In the genomic region with DNA sequence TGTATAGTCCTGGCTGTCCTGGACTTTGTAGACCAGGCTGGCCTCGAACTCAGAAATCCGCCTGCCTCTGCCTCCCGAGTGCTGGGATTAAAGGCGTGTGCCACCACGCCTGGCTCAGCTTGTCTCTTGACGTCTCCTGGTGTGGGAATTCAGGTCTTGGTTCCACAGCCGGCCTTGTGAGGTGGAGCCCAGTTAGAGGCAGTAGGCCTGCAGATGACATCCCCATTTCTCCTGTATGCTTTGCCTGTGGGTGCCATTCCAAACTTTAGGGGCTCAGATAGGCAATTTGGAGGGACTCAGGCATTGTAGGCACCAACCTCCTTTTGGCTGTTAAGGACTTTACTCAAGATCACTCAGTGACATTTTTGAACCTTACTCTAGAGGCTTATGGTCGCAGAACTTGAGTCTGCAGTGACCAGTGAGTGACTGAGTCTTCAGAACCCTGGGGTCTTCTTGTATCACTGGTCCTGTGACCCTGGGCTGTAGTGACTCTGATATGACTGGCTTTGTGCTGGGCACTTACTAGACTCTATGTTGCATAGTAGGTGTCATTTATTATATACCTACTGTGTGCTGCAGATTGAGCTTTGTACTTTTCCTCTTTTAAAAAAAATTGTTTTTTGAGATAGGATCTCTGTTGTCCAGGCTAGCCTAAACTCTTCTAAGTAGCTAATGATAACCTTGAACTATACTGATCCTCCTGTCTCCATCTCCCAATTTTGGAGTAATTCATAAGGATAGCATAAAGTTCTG, we compare ENCODE assay signal across 13 mouse cellular contexts. TPM values are rescaled to one million over a fixed set of nuclear protein-coding genes. Genes with fewer than 3 reads are reported as not detected.
DNase-seq lines count a peak whose midpoint lies in the region; ATAC-seq and TF ChIP-seq lines count a peak whose summit lies in the region.
"Had no signal": no experiment of that assay in that cellular context is flagged by ENCODE, and none has a peak within 500 bp of the region (broad histone marks: within the 10 kb centered on the region; RNA-seq: fewer than 3 reads in every experiment).

No protein-coding gene starts in this region.

- peaks cover 13% of the 10 kb centered on the region for H3K4me1 ChIP-seq in heart, embryonic 16.5 days (ENCODE audit: control insufficient read depth, insufficient read depth, low read length)
- H3K4me1 ChIP-seq in heart, adult 2 months (ENCODE audit: control insufficient read depth, insufficient read depth, low read length), result peaks cover 5% of the 10 kb centered on the region
- H3K4me1 ChIP-seq in lung, adult 2 months (ENCODE audit: control insufficient read depth, insufficient read depth, low read length), result peaks cover 4% of the 10 kb centered on the region; the same call in 1 of the 2 replicates
- no peaks in the 10 kb centered on the region for H3K4me1 ChIP-seq in lung, postnatal 0 days (ENCODE audit: insufficient read depth, low read depth, low read length)

- no peak for TF ChIP-seq CTCF in heart, adult 2 months (IDR thresholded peaks at IDR 0.05)
- TF ChIP-seq CTCF in lung, adult 2 months (IDR thresholded peaks at IDR 0.05; ENCODE audit: insufficient read depth, low read length), result no peak
- TF ChIP-seq CTCF in lung, postnatal 0 days (IDR thresholded peaks at IDR 0.05), result no peak

- no peak for TF ChIP-seq EP300 in heart, adult 2 months (IDR thresholded peaks at IDR 0.05; ENCODE audit: insufficient read depth, low read depth, low read length)
- no peak for TF ChIP-seq EP300 in lung, postnatal 0 days (IDR thresholded peaks at IDR 0.05)

- intact Hi-C loops in heart, adult 2 months (cut with DNase I), result loop anchor here (10.0 kb wide), 1 partner anchor 356 kb away; no protein-coding TSS in a partner anchor

- TF ChIP-seq POLR2A in heart, adult 2 months (IDR thresholded peaks at IDR 0.05; ENCODE audit: insufficient read depth, low read depth, low read length), result no peak
- TF ChIP-seq POLR2A in lung, adult 2 months (IDR thresholded peaks at IDR 0.05; ENCODE audit: borderline replicate concordance, extremely low read depth, low read depth, low read length), result no peak

- no peak for ATAC-seq in heart, embryonic 16.5 days (replicated peaks; ENCODE audit: extremely low read depth, insufficient read depth, low FRiP score)
- no peak for ATAC-seq in lung, postnatal 0 days
- no peak for ATAC-seq in megakaryocyte progenitor cell, adult 5-6 weeks (replicated peaks; ENCODE audit: poor library complexity)

- DNase-seq in adrenal gland, adult (ENCODE audit: inconsistent age in 2 of 2, low spot score in 1 of 2), result peak; percentile 44 to 75
- DNase-seq in adrenal gland, postnatal 36 days, result no peak
- no peak for DNase-seq in heart, adult 2 months
- no peak for DNase-seq in lung, adult 2 months
- no peak for DNase-seq in lung, postnatal 0 days (ENCODE audit: low spot score)
- DNase-seq: cerebellum, adult 18-20 months; gastrocnemius, postnatal 10 days; liver, embryonic 13.5 days had no signal

- H3K27ac ChIP-seq in heart, embryonic 16.5 days (ENCODE audit: low read length), result no peak overlapping the region
- H3K27ac ChIP-seq in heart, adult 2 months, result no peak overlapping the region
- H3K27ac ChIP-seq in lung, postnatal 0 days (ENCODE audit: low read length), result no peak overlapping the region
- H3K27ac ChIP-seq in macrophage, result no peak overlapping the region
- H3K27ac ChIP-seq: liver, embryonic 13.5 days had no signal

- peak overlapping the region; percentile 78 for H3K4me2 ChIP-seq in heart, embryonic 16.5 days (ENCODE audit: low read depth, low read length)
- no peak overlapping the region for H3K4me2 ChIP-seq in lung, postnatal 0 days (replicated peaks; ENCODE audit: low read depth, low read length)

- H3K4me3 ChIP-seq in heart, embryonic 16.5 days (ENCODE audit: low read length), result no peak overlapping the region; the same call in 1 of the 2 replicates
- H3K4me3 ChIP-seq in heart, adult 2 months, result no peak overlapping the region
- H3K4me3 ChIP-seq in lung, adult 2 months (replicated peaks; ENCODE audit: extremely low read depth, low read depth, low read length), result peak overlapping the region; percentile 14
- no peak overlapping the region for H3K4me3 ChIP-seq in lung, postnatal 0 days (ENCODE audit: low read depth, low read length)
- peak overlapping the region; percentile 67 for H3K4me3 ChIP-seq in macrophage (ENCODE audit: inconsistent target)

- WGBS in heart, embryonic 16.5 days, result 89% methylated on average over 8 of the region's 8 CpGs
- WGBS in heart, adult 2 months, result 92% methylated on average over 8 of the region's 8 CpGs
- WGBS in lung, adult 2 months, result 90% methylated on average over 8 of the region's 8 CpGs
- 93% methylated on average over 8 of the region's 8 CpGs for WGBS in lung, postnatal 0 days
- WGBS in macrophage (ENCODE audit: missing documents), result 56% methylated on average over 8 of the region's 8 CpGs

- H3K9ac ChIP-seq in heart, embryonic 16.5 days (ENCODE audit: low read length), result 0 out of 2 replicates have a peak overlapping the region, but pooled peaks have one; percentile 17
- no peak overlapping the region for H3K9ac ChIP-seq in heart, adult 2 months (ENCODE audit: low read depth, low read length)
- H3K9ac ChIP-seq in lung, postnatal 0 days (replicated peaks; ENCODE audit: low read depth), result no peak overlapping the region

- no peaks in the 10 kb centered on the region for H3K27me3 ChIP-seq in heart, embryonic 16.5 days (ENCODE audit: control insufficient read depth, insufficient read depth, low read length)
- no peaks in the 10 kb centered on the region for H3K27me3 ChIP-seq in heart, adult 2 months (ENCODE audit: control insufficient read depth, insufficient read depth, low read length)
- no peaks in the 10 kb centered on the region for H3K27me3 ChIP-seq in lung, postnatal 0 days (replicated peaks; ENCODE audit: insufficient read depth, low read length)

- 0 out of 2 replicates have a peak, but pooled peaks cover 2% of the 10 kb centered on the region for H3K36me3 ChIP-seq in heart, embryonic 16.5 days (ENCODE audit: control insufficient read depth, insufficient read depth)
- no peaks in the 10 kb centered on the region for H3K36me3 ChIP-seq in heart, adult 2 months (ENCODE audit: control insufficient read depth, insufficient read depth, low read length)
- H3K36me3 ChIP-seq in lung, postnatal 0 days (ENCODE audit: insufficient read depth, low read length), result no peaks in the 10 kb centered on the region
- peaks cover 20% of the 10 kb centered on the region for H3K36me3 ChIP-seq in macrophage (ENCODE audit: inconsistent target)
- H3K36me3 ChIP-seq: liver, embryonic 13.5 days had no signal

- no peaks in the 10 kb centered on the region for H3K9me3 ChIP-seq in heart, embryonic 16.5 days (replicated peaks; ENCODE audit: control insufficient read depth, low read length)
- no peaks in the 10 kb centered on the region for H3K9me3 ChIP-seq in lung, postnatal 0 days (ENCODE audit: low read length)
- H3K9me3 ChIP-seq: liver, embryonic 13.5 days had no signal

- H3K79me2 ChIP-seq in heart, adult 2 months (replicated peaks; ENCODE audit: control insufficient read depth, insufficient read depth, low read length), result no peaks in the 10 kb centered on the region
- H3K79me2 ChIP-seq in macrophage (ENCODE audit: inconsistent target), result peaks cover 59% of the 10 kb centered on the region

RNA-seq across cellular contexts. Expression of a gene that starts 1.3 kb away (rescaled TPM):
- total RNA-seq in adrenal gland, postnatal 36 days (2021), result 100 to 1,000 TPM; 220 to 225 TPM
- 36.7 and 38.5 TPM in 2 replicates for polyA plus RNA-seq in heart, embryonic 16.5 days (2015; fragmentation: Nextera tagmentation; extraction: Ambion mirVana)
- total RNA-seq in heart, adult 2 months (2021), result 10 to 100 TPM; 10.3 to 10.8 TPM
- 18.6 and 19.8 TPM in 2 replicates for polyA plus RNA-seq in heart, adult 2 months (2012; rRNA removed)
- polyA plus RNA-seq in lung, adult 2 months (2012; rRNA removed), result 50.9 and 70.4 TPM in 2 replicates
- polyA plus RNA-seq in lung, postnatal 0 days (2015; fragmentation: Nextera tagmentation; extraction: Ambion mirVana), result 23.6 and 26.6 TPM in 2 replicates
- total RNA-seq in macrophage (2018; cell fraction: chromatin; rRNA removed), result 10 to 100 TPM in 1 of 26 experiments, 1 to 10 TPM in 25; 1.3 to 10.9 (median 3.9) TPM
- 100 to 1,000 TPM; 104 to 194 (median 135) TPM for total RNA-seq in macrophage (2018; cell fraction: cytosol; rRNA removed)
- 100 to 1,000 TPM in 2 of 26 experiments, 10 to 100 TPM in 24; 18.2 to 115 (median 67.3) TPM for total RNA-seq in macrophage (2018; cell fraction: nucleus; rRNA removed)
- 127 to 236 TPM (median 209 TPM) in 3 replicates for polyA plus RNA-seq in macrophage (2018)
- total RNA-seq in megakaryocyte progenitor cell, adult 5-6 weeks (2015), result 89.0 and 92.0 TPM in 2 replicates
- 53.6 and 54.6 TPM in 2 replicates for total RNA-seq in megakaryocyte progenitor cell, adult 5-6 weeks (2017)

RNA-seq across cellular contexts. Expression of a gene that starts 21.3 kb away (rescaled TPM):
- 1 to 10 TPM; 7.3 to 10.0 TPM for total RNA-seq in adrenal gland, postnatal 36 days (2021)
- polyA plus RNA-seq in heart, embryonic 16.5 days (2015; fragmentation: Nextera tagmentation; extraction: Ambion mirVana), result 22.6 and 25.1 TPM in 2 replicates
- 1 to 10 TPM; 6.5 to 9.7 TPM for total RNA-seq in heart, adult 2 months (2021)
- 9.2 and 24.8 TPM in 2 replicates for polyA plus RNA-seq in heart, adult 2 months (2012; rRNA removed)
- 2.2 and 4.1 TPM in 2 replicates for polyA plus RNA-seq in lung, adult 2 months (2012; rRNA removed)
- 1.4 and 1.8 TPM in 2 replicates for polyA plus RNA-seq in lung, postnatal 0 days (2015; fragmentation: Nextera tagmentation; extraction: Ambion mirVana)
- 1 to 10 TPM in 21 of 26 experiments, under 1 TPM in 2, not detected in 3; 0.62 to 6.1 (median 3.0) TPM for total RNA-seq in macrophage (2018; cell fraction: chromatin; rRNA removed)
- 1 to 10 TPM in 25 of 26 experiments, under 1 TPM in 1; 0.43 to 5.7 (median 3.8) TPM for total RNA-seq in macrophage (2018; cell fraction: cytosol; rRNA removed)
- 1 to 10 TPM in 21 of 26 experiments, under 1 TPM in 5; 0.40 to 6.5 (median 2.3) TPM for total RNA-seq in macrophage (2018; cell fraction: nucleus; rRNA removed)
- 2.8 to 5.5 TPM (median 3.1 TPM) in 3 replicates for polyA plus RNA-seq in macrophage (2018)
- total RNA-seq in megakaryocyte progenitor cell, adult 5-6 weeks (2015), result 23.4 and 27.3 TPM in 2 replicates
- total RNA-seq in megakaryocyte progenitor cell, adult 5-6 weeks (2017), result 19.2 and 22.9 TPM in 2 replicates

RNA-seq across cellular contexts. Expression of a gene that starts 52.3 kb away (rescaled TPM):
- total RNA-seq in adrenal gland, postnatal 36 days (2021), result not detected
- not detected in 2 replicates for polyA plus RNA-seq in heart, embryonic 16.5 days (2015; fragmentation: Nextera tagmentation; extraction: Ambion mirVana)
- total RNA-seq in heart, adult 2 months (2021), result not detected
- not detected in 2 replicates for polyA plus RNA-seq in heart, adult 2 months (2012; rRNA removed)
- 0.18 and 0.22 TPM in 2 replicates for polyA plus RNA-seq in lung, adult 2 months (2012; rRNA removed)
- polyA plus RNA-seq in lung, postnatal 0 days (2015; fragmentation: Nextera tagmentation; extraction: Ambion mirVana), result 0.07 TPM in 1 of 2 replicates, not detected in the other
- under 1 TPM in 10 of 26 experiments, not detected in 16; 0.32 to 0.78 (median 0.54) TPM for total RNA-seq in macrophage (2018; cell fraction: chromatin; rRNA removed)
- total RNA-seq in macrophage (2018; cell fraction: cytosol; rRNA removed), result under 1 TPM in 22 of 26 experiments, not detected in 4; 0.09 to 0.37 (median 0.22) TPM
- total RNA-seq in macrophage (2018; cell fraction: nucleus; rRNA removed), result under 1 TPM in 9 of 26 experiments, not detected in 17; 0.29 to 0.54 (median 0.36) TPM
- 0.10 TPM in 1 of 3 replicates, not detected in the others for polyA plus RNA-seq in macrophage (2018)
- total RNA-seq in megakaryocyte progenitor cell, adult 5-6 weeks (2015), result not detected in 2 replicates
- 0.14 TPM in 1 of 2 replicates, not detected in the other for total RNA-seq in megakaryocyte progenitor cell, adult 5-6 weeks (2017)
- total RNA-seq: adrenal gland, adult 2 months; gastrocnemius, postnatal 10 days; hematopoietic stem cell, adult 5-6 weeks had no signal
- polyA plus RNA-seq: liver, embryonic 13.5 days had no signal

Comparison
In these comparisons a context has a peak if more than half of its experiments do, and no peak if none do; other contexts are left out.
1. DNase-seq: peak in adrenal gland, adult (2 of 2); none in adrenal gland, postnatal 36 days (0 of 2), heart, adult 2 months (0 of 2), lung, adult 2 months (single experiment) and lung, postnatal 0 days (single experiment).
2. H3K4me3 ChIP-seq: peak in lung, adult 2 months (single experiment) and macrophage (single experiment); none in heart, embryonic 16.5 days (single experiment), heart, adult 2 months (single experiment) and lung, postnatal 0 days (single experiment).